Comparison of ENCODE assay signal across 14 mouse cellular contexts in genomic region chr3:67923095-67923494, GRCm38 (mm10).
DNase-seq lines count a peak whose midpoint lies in the region.
"Had no signal": no experiment of that assay in that cellular context is flagged by ENCODE, and none has a peak within 500 bp of the region (broad histone marks: within the 10 kb centered on the region; RNA-seq: fewer than 3 reads in every experiment).

No protein-coding gene starts in this region.

- DNase-seq in right cerebral cortex, adult 18-20 months = peak; percentile 8
- DNase-seq in right cerebral cortex, postnatal 4 days = no peak
- DNase-seq in brain, adult 2 months (ENCODE audit: low read depth, low spot score) = peak; percentile 62
- DNase-seq in telencephalon, adult 2 months (ENCODE audit: low read depth, low spot score) = peak; percentile 41
- no peak for DNase-seq in layer of hippocampus, adult 9-10 months (ENCODE audit: low spot score)
- DNase-seq: adrenal gland, adult 2 months; adrenal gland, postnatal 10 days; adrenal gland, postnatal 25 days; cerebellum, adult 11-12 months; cerebellum, adult 2 months; cerebellum, adult 9-10 months; cerebellum, postnatal 10 days; cerebellum, postnatal 25 days; forebrain, postnatal 0 days had no signal

Comparison
In these comparisons a context has a peak if more than half of its experiments do, and no peak if none do; other contexts are left out.
1. DNase-seq: peak in right cerebral cortex, adult 18-20 months (single experiment), brain, adult 2 months (single experiment) and telencephalon, adult 2 months (single experiment); none in right cerebral cortex, postnatal 4 days (single experiment) and layer of hippocampus, adult 9-10 months (single experiment).